Mouse (Mus musculus): ENCODE measurements around the gene Imp4. TPM values are rescaled to one million over a fixed set of nuclear protein-coding genes. Genes with fewer than 3 reads are reported as not detected.
A peak's percentile ranks its signal among the peaks of the same experiment; 100 is the strongest.

The Imp4 gene
- polyA plus RNA-seq, 2 experiments: 21.2 to 56.8 TPM

- WGBS (ENCODE audit: insufficient replicate concordance): 27% methylated on average over 6 of the region's 6 CpGs
Observed at GRCm38 (mm10) chr1:34489852-34490541, 50.3 kb downstream of the Imp4 start.

DNA sequence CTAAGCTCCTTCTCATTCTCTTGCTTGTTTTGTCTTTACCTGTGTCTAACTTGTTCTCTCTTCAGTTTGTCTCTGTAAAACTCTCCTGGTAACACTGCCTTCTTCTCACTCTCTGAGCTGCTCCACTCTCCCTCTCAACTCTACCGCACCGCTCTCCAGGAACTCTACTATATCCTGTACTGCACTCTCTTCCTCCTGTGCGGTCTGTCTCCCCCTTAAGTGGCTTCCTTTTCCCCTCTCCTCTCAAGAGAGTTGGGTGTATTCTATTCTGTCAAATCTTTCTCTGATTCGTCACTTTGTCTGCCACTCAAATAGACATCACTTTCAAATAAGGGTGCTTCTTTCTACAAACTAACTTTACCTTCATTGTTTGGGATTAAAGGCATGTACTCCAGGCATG lies 51.8 kb downstream of the Imp4 start:
- no peak overlapping the region for H3K27ac ChIP-seq
- no peaks in the 10 kb centered on the region for H3K27me3 ChIP-seq (ENCODE audit: control insufficient read depth, insufficient read depth, low read length)
- H3K4me2 ChIP-seq (ENCODE audit: low read depth): no peak overlapping the region
- no peaks in the 10 kb centered on the region for H3K36me3 ChIP-seq (replicated peaks; ENCODE audit: control insufficient read depth, insufficient read depth, low read depth)
- TF ChIP-seq CTCF (IDR thresholded peaks at IDR 0.05; ENCODE audit: low read depth) (no peak), EP300 (IDR thresholded peaks at IDR 0.05; ENCODE audit: low read depth) (no peak)
- 52% methylated on average over 4 of the region's 4 CpGs for WGBS (ENCODE audit: insufficient replicate concordance)
- ATAC-seq (ENCODE audit: insufficient read depth) (no peak), DNase-seq (ENCODE audit: low read depth in 3 of 3, low spot score in 3 of 3) (no peak)
- H3K9ac ChIP-seq (replicated peaks): no peak overlapping the region
- H3K4me3 ChIP-seq (ENCODE audit: insufficient read depth in 1 of 2, low read depth in 2 of 2, low read length in 2 of 2): no peak overlapping the region
- peaks cover 0 to 2% of the 10 kb centered on the region in 2 experiments; a peak in 1 of 4 replicates for H3K4me1 ChIP-seq (replicated peaks; ENCODE audit: control insufficient read depth in 2 of 2, insufficient read depth in 2 of 2, low read length in 1 of 2)
- no peaks in the 10 kb centered on the region for H3K9me3 ChIP-seq (ENCODE audit: control insufficient read depth, low read length)

More at GRCm38 (mm10) chr1:34489852-34490541, 50.3 kb downstream of the Imp4 start:
- Histone ChIP-seq H3K4me1 (replicated peaks; ENCODE audit: control insufficient read depth in 2 of 2, insufficient read depth in 2 of 2, low read length in 1 of 2) (peaks cover 0 to 6% of the 10 kb centered on the region in 2 experiments; a peak in 1 of 4 replicates), H3K36me3 (replicated peaks; ENCODE audit: control insufficient read depth, insufficient read depth, low read depth) (no peaks in the 10 kb centered on the region), H3K9ac (replicated peaks) (no peak overlapping the region), H3K9me3 (ENCODE audit: control insufficient read depth, low read length) (no peaks in the 10 kb centered on the region), H3K4me3 (ENCODE audit: insufficient read depth in 1 of 2, low read depth in 2 of 2, low read length in 2 of 2) (no peak overlapping the region), H3K27ac (no peak overlapping the region), H3K27me3 (ENCODE audit: control insufficient read depth, insufficient read depth, low read length) (no peaks in the 10 kb centered on the region), H3K4me2 (ENCODE audit: low read depth) (no peak overlapping the region; the same call in 1 of the 2 replicates)
- DNase-seq (ENCODE audit: low read depth in 3 of 3, low spot score in 3 of 3): peak; percentile 50 to 72 (median 71)
- peak; percentile 41; the same call in 1 of the 2 replicates for ATAC-seq (ENCODE audit: insufficient read depth)
- TF ChIP-seq CTCF (IDR thresholded peaks at IDR 0.05; ENCODE audit: low read depth) (no peak), EP300 (IDR thresholded peaks at IDR 0.05; ENCODE audit: low read depth) (peak; percentile 49; the same call in 1 of the 2 replicates)

Small RNAs within 50 kb of the gene (microRNA-seq; reads per million reads assigned to microRNA genes)
- 10.1 reads per million, percentile 21 among the genes with 10 or more reads in this experiment for gene Mir5103

Other genes with a start within 250 kb of the Imp4 start
- gene Ccdc115, start 179 bp upstream of the Imp4 start, polyA plus RNA-seq (2012; rRNA removed): 13.2 and 21.3 TPM in 2 replicates
- 21.6 and 23.1 TPM in 2 replicates for gene Ccdc115, start 179 bp upstream of the Imp4 start, polyA plus RNA-seq (2014; fragmentation: Nextera tagmentation; extraction: Ambion mirVana)
- gene Ptpn18, start 19.9 kb downstream of the Imp4 start, polyA plus RNA-seq (2012; rRNA removed): 12.6 and 26.4 TPM in 2 replicates
- gene Ptpn18, start 19.9 kb downstream of the Imp4 start, polyA plus RNA-seq (2014; fragmentation: Nextera tagmentation; extraction: Ambion mirVana): 18.3 and 23.8 TPM in 2 replicates
- not detected in 2 replicates for gene Prss39, start 58.6 kb downstream of the Imp4 start, polyA plus RNA-seq (2012; rRNA removed)
- gene Prss39, start 58.6 kb downstream of the Imp4 start, polyA plus RNA-seq (2014; fragmentation: Nextera tagmentation; extraction: Ambion mirVana): not detected in 2 replicates
- not detected in 2 replicates for gene Cfc1, start 95.8 kb downstream of the Imp4 start, polyA plus RNA-seq (2012; rRNA removed)
- not detected in 2 replicates for gene Cfc1, start 95.8 kb downstream of the Imp4 start, polyA plus RNA-seq (2014; fragmentation: Nextera tagmentation; extraction: Ambion mirVana)
- not detected in 2 replicates for gene Prss40, start 121.1 kb downstream of the Imp4 start, polyA plus RNA-seq (2012; rRNA removed)
- gene Prss40, start 121.1 kb downstream of the Imp4 start, polyA plus RNA-seq (2014; fragmentation: Nextera tagmentation; extraction: Ambion mirVana): not detected in 2 replicates
- 0.02 TPM in 1 of 2 replicates, not detected in the other for gene Amer3, start 139.8 kb downstream of the Imp4 start, polyA plus RNA-seq (2012; rRNA removed)
- gene Amer3, start 139.8 kb downstream of the Imp4 start, polyA plus RNA-seq (2014; fragmentation: Nextera tagmentation; extraction: Ambion mirVana): not detected in 2 replicates

Data from liver, embryonic 14.5 days (tissue).